Mouse (Mus musculus): ENCODE results near the gene Phf13. TPM values are rescaled to one million over a fixed set of nuclear protein-coding genes. Genes with fewer than 3 reads are reported as not detected.
"Not testable (repeated sequence)": the region's sequence is repeated elsewhere in the genome, so short reads cannot be mapped to it uniquely, and the experiment has no call there.

Phf13 gene
- polyA plus RNA-seq, 1 experiment = 7.5 TPM

GRCm38 (mm10) chr4:152038225-152038984 is 42.3 kb upstream of the Phf13 start, which contains the start of gene Tas1r1:
TSS of gene Tas1r1 (minus strand) at chr4:152038568.
- H3K36me3 ChIP-seq (ENCODE audit: control insufficient read depth, insufficient read depth, low read length) = peaks cover 22% of the 10 kb centered on the region
- WGBS = 52% methylated on average over 10 of the region's 10 CpGs
- H3K27me3 ChIP-seq (ENCODE audit: control insufficient read depth, insufficient read depth, low read length) = no peaks in the 10 kb centered on the region

GRCm38 (mm10) chr4:152036464-152036863 is 40.4 kb upstream of the Phf13 start:
- H3K27me3 ChIP-seq (ENCODE audit: control insufficient read depth, insufficient read depth, low read length); H3K4me3 ChIP-seq (ENCODE audit: low read depth, low read length); H3K27ac ChIP-seq (ENCODE audit: insufficient read depth, low read depth, low read length); H3K36me3 ChIP-seq (ENCODE audit: control insufficient read depth, insufficient read depth, low read length); H3K4me1 ChIP-seq (ENCODE audit: control insufficient read depth, insufficient read depth, insufficient read length, low read length): not testable (repeated sequence)
- WGBS = 92% methylated on average over 6 of the region's 6 CpGs

More at GRCm38 (mm10) chr4:152038225-152038984, 42.3 kb upstream of the Phf13 start, which contains the start of gene Tas1r1:
- H3K4me3 ChIP-seq (ENCODE audit: low read depth, low read length) = peak within 1 kb of the TSS; percentile 99
- TF ChIP-seq POLR2A (IDR thresholded peaks at IDR 0.05; ENCODE audit: low read depth, low read length) (no peak), CTCF (IDR thresholded peaks at IDR 0.05; ENCODE audit: extremely low read depth, insufficient read length, insufficient replicate concordance, low read depth, low read length) (no peak)
- H3K4me1 ChIP-seq (ENCODE audit: control insufficient read depth, insufficient read depth, insufficient read length, low read length) = peaks cover 3% of the 10 kb centered on the region
- H3K27ac ChIP-seq (ENCODE audit: insufficient read depth, low read depth, low read length) = no peak within 1 kb of the TSS

GRCm38 (mm10) chr4:152032922-152033321 is 36.9 kb upstream of the Phf13 start:
- Histone ChIP-seq H3K27me3 (ENCODE audit: control insufficient read depth, insufficient read depth, low read length) (no peaks in the 10 kb centered on the region), H3K36me3 (ENCODE audit: control insufficient read depth, insufficient read depth, low read length) (no peaks in the 10 kb centered on the region), H3K4me3 (ENCODE audit: low read depth, low read length) (no peak overlapping the region), H3K27ac (ENCODE audit: insufficient read depth, low read depth, low read length) (no peak overlapping the region), H3K4me1 (ENCODE audit: control insufficient read depth, insufficient read depth, insufficient read length, low read length) (peaks cover 11% of the 10 kb centered on the region)
- TF ChIP-seq CTCF (IDR thresholded peaks at IDR 0.05; ENCODE audit: extremely low read depth, insufficient read length, insufficient replicate concordance, low read depth, low read length) (no peak), POLR2A (IDR thresholded peaks at IDR 0.05; ENCODE audit: low read depth, low read length) (no peak)
- 64% methylated on average over 13 of the region's 13 CpGs for WGBS

- WGBS = 72% methylated on average over 4 of the region's 4 CpGs
- H3K4me3 ChIP-seq (ENCODE audit: low read depth, low read length) = no peak overlapping the region
Measured at GRCm38 (mm10) chr4:152029997-152030396, 33.9 kb upstream of the Phf13 start.

GRCm38 (mm10) chr4:152029087-152029486 is 33.0 kb upstream of the Phf13 start:
- Histone ChIP-seq H3K27ac (ENCODE audit: insufficient read depth, low read depth, low read length) (no peak overlapping the region), H3K4me3 (ENCODE audit: low read depth, low read length) (no peak overlapping the region), H3K36me3 (ENCODE audit: control insufficient read depth, insufficient read depth, low read length) (no peaks in the 10 kb centered on the region; the same call in 1 of the 2 replicates), H3K27me3 (ENCODE audit: control insufficient read depth, insufficient read depth, low read length) (no peaks in the 10 kb centered on the region), H3K4me1 (ENCODE audit: control insufficient read depth, insufficient read depth, insufficient read length, low read length) (peaks cover 26% of the 10 kb centered on the region)
- 36% methylated on average over 5 of the region's 5 CpGs for WGBS
- TF ChIP-seq POLR2A (IDR thresholded peaks at IDR 0.05; ENCODE audit: low read depth, low read length) (no peak), CTCF (IDR thresholded peaks at IDR 0.05; ENCODE audit: extremely low read depth, insufficient read length, insufficient replicate concordance, low read depth, low read length) (peak; percentile 18; the same call in 1 of the 2 replicates)

More at GRCm38 (mm10) chr4:152029997-152030396, 33.9 kb upstream of the Phf13 start:
- H3K27ac ChIP-seq (ENCODE audit: insufficient read depth, low read depth, low read length) = no peak overlapping the region
- TF ChIP-seq CTCF (IDR thresholded peaks at IDR 0.05; ENCODE audit: extremely low read depth, insufficient read length, insufficient replicate concordance, low read depth, low read length) = no peak
- no peak for TF ChIP-seq POLR2A (IDR thresholded peaks at IDR 0.05; ENCODE audit: low read depth, low read length)
- no peaks in the 10 kb centered on the region for H3K27me3 ChIP-seq (ENCODE audit: control insufficient read depth, insufficient read depth, low read length)
- H3K4me1 ChIP-seq (ENCODE audit: control insufficient read depth, insufficient read depth, insufficient read length, low read length) = peaks cover 26% of the 10 kb centered on the region
- H3K36me3 ChIP-seq (ENCODE audit: control insufficient read depth, insufficient read depth, low read length) = no peaks in the 10 kb centered on the region; the same call in 1 of the 2 replicates

GRCm38 (mm10) chr4:152028456-152028855 is 32.4 kb upstream of the Phf13 start:
- no peak overlapping the region for H3K4me3 ChIP-seq (ENCODE audit: low read depth, low read length)
- no peak overlapping the region for H3K27ac ChIP-seq (ENCODE audit: insufficient read depth, low read depth, low read length)
- WGBS = 67% methylated on average over 15 of the region's 15 CpGs
- no peaks in the 10 kb centered on the region for H3K27me3 ChIP-seq (ENCODE audit: control insufficient read depth, insufficient read depth, low read length)
- H3K36me3 ChIP-seq (ENCODE audit: control insufficient read depth, insufficient read depth, low read length) = no peaks in the 10 kb centered on the region; the same call in 1 of the 2 replicates
- peaks cover 26% of the 10 kb centered on the region for H3K4me1 ChIP-seq (ENCODE audit: control insufficient read depth, insufficient read depth, insufficient read length, low read length)
- TF ChIP-seq CTCF (IDR thresholded peaks at IDR 0.05; ENCODE audit: extremely low read depth, insufficient read length, insufficient replicate concordance, low read depth, low read length) (no peak), POLR2A (IDR thresholded peaks at IDR 0.05; ENCODE audit: low read depth, low read length) (no peak)

- WGBS = under 1% methylated on average over 34 of the region's 35 CpGs
- peaks cover 25% of the 10 kb centered on the region for H3K4me1 ChIP-seq (ENCODE audit: control insufficient read depth, insufficient read depth, insufficient read length, low read length)
- H3K27me3 ChIP-seq (ENCODE audit: control insufficient read depth, insufficient read depth, low read length) = no peaks in the 10 kb centered on the region
- no peaks in the 10 kb centered on the region; the same call in 1 of the 2 replicates for H3K36me3 ChIP-seq (ENCODE audit: control insufficient read depth, insufficient read depth, low read length)
- peak within 1 kb of the TSS; percentile 89 for H3K4me3 ChIP-seq (ENCODE audit: low read depth, low read length)
- peak within 1 kb of the TSS; percentile 31; the same call in 1 of the 2 replicates for H3K27ac ChIP-seq (ENCODE audit: insufficient read depth, low read depth, low read length)
- TF ChIP-seq CTCF (IDR thresholded peaks at IDR 0.05; ENCODE audit: extremely low read depth, insufficient read length, insufficient replicate concordance, low read depth, low read length) (no peak), POLR2A (IDR thresholded peaks at IDR 0.05; ENCODE audit: low read depth, low read length) (peak; percentile 81)
Measured at GRCm38 (mm10) chr4:152027524-152027923, 31.5 kb upstream of the Phf13 start, which contains the start of gene Zbtb48. TSS of gene Zbtb48 (minus strand) at chr4:152027671.
